Mouse (Mus musculus): ENCODE measurements around the gene St6galnac4.

The St6galnac4 gene

DNA sequence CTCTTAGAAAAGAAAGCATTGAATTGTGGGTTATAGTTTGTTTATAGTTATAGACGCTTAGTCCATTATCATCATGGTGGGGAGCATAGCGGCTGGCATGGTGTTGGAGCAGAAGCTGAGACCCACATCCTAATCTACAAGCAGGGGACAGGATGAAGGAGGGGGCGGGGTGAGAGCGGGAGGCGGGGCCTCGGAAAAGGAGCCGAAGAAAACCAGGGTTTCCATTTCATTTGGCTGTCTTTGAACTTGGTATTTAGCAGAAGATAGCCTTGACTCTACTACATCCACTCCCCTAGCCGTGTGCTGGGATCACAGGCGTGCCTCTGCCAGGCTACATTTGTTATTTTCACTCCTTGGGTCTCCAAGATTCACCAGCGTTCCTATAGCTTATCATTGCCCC lies 17.7 kb downstream of the St6galnac4 start:
- no peak for DNase-seq

DNA sequence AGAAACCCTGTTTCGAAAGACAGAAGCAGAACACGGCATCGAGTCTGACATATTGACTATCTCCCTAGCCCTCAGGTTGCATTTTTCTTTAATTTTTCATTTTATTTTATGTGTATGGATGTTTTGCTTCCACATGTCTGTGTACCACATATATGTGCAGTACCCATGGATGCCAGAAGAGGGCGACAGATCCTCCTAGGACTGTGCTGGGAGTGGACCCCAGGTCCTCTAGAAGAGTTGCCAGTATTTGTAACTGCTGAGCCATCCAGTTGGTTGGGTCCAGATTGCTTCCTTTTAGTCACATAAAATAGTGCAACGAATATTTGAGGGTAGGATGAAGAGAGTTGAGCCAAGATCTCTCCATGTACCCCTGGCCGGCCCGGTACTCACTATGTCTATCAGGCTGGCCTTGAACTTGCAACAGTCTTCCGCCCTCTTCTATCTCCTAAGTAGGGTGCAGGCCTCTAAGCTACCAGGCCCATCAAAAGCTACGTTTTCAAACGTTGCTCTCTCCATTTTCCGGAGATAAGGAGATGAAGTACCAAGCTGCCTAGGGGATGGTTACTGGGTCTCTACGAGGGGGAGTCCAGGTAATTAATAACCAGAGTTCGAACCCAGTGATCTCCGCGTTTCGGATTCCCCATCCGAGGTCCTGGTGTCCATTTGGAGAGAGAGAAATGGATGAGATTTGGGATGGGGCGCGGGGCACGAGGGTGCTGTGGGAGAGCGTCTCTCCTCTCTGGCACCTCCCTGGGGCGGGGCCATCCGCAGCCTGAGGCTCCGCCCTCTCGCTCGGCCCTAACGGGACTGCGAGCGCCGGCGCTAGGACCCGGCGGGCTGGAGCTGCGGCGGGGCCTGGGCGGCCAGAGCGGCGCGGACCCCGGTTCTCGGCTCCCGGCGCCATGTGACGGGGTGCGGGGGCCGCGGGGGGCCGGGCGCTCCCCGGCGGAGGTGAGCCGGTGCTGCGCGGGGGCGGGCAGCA lies 19.6 kb downstream of the St6galnac4 start:
- DNase-seq = peak; percentile 94

DNA sequence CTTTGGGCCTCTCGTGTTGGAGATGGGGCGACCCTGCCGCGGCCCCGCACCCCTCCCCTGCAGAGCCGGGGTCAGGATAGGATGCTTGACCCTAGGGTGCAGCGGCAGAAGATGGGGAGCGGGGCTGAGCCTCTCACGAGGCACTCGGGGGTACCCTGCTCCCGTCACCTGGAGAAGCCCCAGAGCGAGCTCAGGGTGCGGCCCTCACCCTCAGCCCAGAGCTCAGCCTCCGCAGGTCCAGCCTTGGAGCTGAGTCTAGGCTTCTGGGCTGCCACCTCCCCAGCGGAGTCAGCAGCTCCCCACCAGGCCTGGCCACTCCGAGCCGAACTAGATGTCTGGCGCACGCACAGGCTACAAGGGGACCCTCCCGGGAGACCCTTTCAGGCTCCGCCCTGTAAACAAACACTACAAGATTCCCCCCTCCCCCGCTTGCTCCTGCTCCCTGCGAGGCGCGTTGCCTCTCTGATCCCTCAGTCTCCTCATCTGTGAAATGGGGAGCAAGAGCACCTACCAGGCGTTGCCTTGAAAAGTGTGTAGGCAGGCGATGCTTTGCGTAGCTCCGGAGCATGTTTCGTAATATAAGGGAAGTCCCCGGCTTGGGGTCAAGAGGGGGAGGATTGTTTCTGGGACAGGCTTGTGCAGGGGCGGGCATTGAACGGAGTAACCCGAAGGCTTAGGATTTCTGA lies 20.5 kb downstream of the St6galnac4 start:
- DNase-seq = peak; percentile 56

GRCm38 (mm10) chr2:32608141-32608777 lies 21.4 kb downstream of the St6galnac4 start:
- peak; percentile 78 for DNase-seq

DNA sequence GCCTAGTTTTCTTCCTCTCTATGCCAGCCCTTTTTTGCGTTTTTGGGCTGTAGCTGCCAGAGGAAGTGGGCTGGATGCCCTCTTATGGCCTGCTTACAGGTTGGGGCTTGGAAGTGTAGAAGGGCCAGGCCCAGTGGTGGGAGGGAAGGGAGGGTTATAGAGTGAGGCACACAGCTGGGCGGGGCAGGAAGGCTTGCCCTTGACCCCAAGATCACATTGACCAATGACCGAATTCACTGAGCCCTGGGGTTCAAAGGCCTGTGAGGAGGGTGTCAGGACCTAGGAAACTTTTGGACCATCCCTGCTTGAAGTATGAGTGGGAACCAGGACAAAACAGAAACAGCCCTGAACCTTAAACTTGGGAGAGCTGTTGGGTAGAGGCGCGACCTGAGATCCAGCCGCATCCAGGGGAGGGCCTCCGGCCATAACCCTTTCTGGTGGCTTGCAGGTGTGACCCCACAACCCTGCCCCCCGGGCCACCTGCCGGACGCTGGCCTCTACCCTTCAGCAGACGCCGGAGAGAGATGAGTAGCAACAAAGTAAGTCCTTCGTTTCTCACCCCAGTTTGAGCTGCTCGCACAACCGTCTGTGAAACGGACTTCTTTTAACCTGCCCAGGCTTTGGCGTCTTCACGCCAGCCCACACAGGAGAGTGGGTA lies 22.0 kb downstream of the St6galnac4 start:
- DNase-seq = no peak

DNA sequence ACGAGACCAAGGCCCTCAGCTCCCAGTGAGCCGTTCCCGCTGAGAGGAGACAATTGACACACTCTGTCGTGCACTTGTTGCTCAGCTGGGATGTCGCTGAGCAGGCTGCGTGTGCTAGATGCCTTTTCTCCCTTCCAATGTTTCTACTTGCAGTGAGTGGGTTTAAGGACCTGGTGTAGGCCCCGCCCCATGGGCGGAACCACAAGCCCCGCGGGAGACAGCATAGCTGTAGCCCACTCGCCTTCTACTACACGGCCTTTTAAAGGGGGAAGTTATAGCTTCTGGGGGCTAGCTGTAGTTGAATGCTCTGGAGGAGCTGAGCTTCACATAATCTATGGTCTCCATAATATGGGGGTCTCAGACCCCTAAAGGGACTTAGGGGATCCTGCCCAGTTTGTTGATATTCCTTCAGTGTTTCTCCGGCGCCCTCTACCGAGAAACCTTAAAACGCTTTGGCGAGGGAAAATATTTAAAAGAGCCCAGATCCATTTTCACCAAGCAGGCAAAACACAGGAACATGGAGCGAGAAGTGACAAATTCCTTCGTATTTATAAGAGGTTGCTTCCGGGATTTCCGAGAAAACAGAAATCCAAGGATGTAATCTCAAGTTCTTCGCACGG lies 23.8 kb downstream of the St6galnac4 start:
- DNase-seq = peak; percentile 82

- no peak for DNase-seq
Measured at GRCm38 (mm10) chr2:32612274-32612673, 25.4 kb downstream of the St6galnac4 start.

DNA sequence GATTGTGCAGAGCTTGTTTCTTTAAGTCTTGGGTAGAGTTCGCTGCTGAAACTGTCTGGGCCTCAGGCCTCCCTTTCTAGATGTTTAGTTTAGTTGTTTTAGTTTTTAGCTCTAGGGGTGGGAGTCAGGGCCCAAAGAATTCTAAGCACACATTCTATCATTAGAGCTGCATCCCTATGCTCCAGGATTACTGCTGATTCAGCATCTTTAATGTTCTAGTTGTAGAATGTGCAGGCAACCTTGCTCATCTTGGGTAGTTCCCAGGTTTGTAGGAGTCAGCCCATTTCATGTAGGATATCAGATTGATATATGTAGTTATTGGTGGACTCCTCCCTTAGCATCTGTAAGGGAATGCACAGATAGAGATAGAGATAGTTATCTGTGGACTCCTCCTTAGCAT lies 30.2 kb downstream of the St6galnac4 start:
- no peak for DNase-seq

DNA sequence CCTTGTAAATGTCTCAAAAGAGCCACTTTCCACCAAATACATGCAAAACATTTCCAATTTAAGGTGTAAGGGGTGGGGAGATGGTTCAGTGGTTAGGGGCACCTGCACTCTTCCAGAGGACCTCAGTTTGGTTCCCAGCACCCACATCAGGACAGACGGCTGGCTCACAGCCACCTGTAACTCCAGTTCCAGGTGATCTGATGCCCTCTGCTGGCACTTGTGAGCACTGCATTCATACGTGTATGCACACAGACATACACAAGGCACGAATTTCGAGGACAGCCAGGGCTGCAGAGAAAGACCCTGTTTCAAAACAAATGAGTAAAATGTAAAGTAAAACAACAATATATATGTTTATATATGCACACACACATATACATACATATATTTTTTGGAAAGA lies 30.7 kb downstream of the St6galnac4 start:
- no peak for DNase-seq

- no peak for DNase-seq
Measured at GRCm38 (mm10) chr2:32618051-32618450, 31.2 kb downstream of the St6galnac4 start.

GRCm38 (mm10) chr2:32620682-32621516 lies 34.0 kb downstream of the St6galnac4 start:
- peak; percentile 86 for DNase-seq

DNA sequence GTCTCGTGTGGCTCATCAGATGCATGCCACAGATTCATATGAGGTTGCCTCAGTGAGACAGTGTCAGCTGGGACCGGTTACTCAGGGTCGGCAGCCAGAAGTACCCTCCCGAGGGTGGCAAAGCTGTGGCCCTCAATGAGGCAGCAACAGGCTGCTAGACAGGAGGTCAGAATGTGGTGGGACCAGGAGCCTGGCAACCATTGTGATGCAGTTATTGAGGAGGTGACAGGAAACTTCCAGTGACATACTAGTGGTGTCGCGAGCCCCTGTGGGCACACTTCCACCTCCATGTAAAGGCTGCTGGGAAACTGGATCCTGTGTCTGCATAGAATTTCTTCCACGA lies 34.6 kb downstream of the St6galnac4 start, which contains the start of gene Ak1:
Gene Ak1, plus strand, starts transcription at position 242 of the 343 bp plus-strand sequence.
- no peak for DNase-seq

DNA sequence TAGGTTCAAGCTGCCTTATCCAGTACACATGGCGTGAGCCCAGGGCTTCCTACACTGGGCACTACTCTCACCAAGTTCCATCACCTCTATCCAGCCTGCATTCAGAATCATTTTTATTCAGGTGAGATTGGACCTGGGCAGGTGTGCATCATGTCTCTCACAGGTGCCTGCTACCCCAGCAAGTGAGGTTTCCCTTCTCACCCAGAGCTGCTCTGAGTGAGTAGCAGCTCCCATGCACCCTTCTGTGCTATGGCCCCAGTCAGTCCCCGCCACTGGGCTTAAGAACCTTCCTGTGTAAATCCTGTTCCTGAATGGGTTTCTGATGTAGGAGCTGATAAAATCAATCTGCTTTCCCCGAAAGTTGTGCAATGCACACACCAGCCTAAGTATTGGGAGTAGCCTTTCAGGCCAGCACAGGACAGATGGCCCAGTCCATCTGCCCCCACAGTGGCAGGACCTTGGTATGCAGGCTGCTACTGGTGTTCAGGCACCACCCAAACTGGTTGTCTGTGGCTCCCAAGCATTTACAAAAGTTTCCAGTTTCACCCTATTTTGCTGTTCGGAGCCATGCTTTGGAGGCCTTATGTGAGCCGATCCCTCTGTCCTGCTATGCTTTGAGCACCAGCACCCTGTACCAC lies 37.3 kb downstream of the St6galnac4 start:
- DNase-seq = no peak

DNA sequence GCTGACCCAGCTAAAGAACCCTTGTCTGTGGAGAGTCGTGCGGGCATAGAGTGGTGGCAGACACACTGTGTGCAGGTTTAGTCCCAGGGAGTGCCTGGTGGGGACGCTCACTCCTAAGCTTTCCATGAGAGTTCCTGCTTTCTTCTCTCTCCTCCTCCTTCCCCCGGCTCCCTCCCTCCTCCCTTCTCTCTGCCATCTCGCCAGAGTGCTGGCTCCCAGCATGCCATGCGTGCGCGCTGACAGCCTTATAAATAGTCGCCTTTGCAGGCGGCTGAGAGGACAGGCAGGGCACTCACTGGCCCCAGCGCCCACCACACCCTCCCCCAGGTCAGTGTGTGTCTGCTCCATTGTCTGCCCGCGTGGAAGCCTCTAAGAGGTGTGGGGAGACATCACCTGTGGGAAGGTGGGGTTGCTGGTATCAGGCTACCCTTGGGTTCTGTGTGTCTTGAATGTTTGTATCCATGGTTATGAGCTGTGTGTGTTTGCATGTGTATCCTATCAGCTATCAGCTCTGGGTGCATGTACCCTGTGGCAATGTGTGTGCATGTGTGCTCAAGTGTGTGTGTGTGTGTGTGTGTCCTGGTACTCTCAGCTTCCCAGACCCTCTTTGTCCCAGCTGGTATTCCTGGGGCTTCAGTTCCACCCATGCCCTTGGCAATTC lies 38.4 kb downstream of the St6galnac4 start:
- peak; percentile 93 for DNase-seq

- peak; percentile 74 for DNase-seq
Measured at GRCm38 (mm10) chr2:32625873-32626694, 39.2 kb downstream of the St6galnac4 start.

DNA sequence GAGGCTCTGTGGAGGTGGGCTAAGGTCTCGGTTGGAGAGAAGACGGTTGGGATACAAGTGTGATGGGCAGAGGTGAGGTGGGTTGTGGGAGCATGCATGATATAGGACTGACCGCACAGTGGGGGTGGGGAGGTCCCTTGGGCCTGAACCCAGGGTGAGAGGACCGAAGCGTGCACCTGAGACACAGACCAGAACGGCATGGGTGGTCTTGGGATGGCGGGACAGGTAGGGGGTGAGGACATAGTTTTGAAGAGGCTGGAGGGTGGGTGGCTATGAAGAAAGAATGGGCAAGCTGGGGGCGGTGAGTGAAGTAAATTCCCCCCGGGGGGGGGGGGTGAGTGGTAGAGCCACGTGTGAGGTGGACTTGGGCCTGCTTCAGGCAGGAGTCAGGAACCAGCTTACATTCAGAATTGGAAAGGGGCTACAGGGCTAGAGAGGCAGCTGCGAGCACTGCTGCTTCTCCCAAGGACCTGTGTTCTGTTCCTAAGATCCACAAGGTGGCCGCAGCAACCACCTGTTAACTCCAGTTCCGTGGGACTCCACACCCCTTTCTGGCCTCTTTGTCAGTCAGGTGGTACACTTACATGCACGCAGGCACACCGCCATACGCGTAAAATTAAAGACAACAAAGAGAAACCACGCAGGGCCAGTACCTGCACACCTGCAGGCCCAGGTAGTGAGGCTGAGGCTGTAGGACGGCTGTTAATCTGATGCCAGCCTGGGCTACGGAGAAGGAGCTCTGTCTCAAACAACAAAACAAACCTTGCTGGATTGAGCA lies 40.6 kb downstream of the St6galnac4 start:
- peak; percentile 33 for DNase-seq

GRCm38 (mm10) chr2:32628044-32628550 lies 41.2 kb downstream of the St6galnac4 start:
- DNase-seq = peak; percentile 59

DNA sequence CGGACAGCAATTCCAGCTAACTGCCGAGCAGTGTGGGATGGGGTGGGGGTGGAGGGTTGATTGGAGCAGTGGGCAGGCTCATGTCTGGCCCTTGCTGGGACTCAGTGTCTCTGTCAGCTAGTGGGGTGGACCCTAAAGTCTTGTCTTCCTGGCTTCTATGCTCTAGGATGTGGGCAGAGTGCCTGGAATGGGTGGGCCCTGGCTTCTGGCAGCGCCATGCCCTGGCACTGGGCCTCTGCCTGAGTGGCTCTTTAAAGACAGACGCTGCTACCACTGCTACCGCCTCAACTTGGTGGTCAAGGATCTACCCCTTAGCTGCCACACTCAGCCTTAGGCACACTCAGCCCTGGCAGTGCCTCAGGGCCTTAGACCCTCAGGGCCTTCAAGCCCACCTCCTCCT lies 41.8 kb downstream of the St6galnac4 start:
- peak; percentile 94 for DNase-seq

Measured in lung, postnatal 10 days (tissue).